Mouse (Mus musculus) embryonic facial prominence, embryonic 12.5 days (tissue): ENCODE measurements around the gene Canx. TPM values are rescaled to one million over a fixed set of nuclear protein-coding genes. Genes with fewer than 3 reads are reported as not detected.
"Not testable (repeated sequence)": the region's sequence is repeated elsewhere in the genome, so short reads cannot be mapped to it uniquely, and the experiment has no call there.

Experiments
- ATAC-seq: fragments of 200-750 bp; cut with Nextera tagmentation; 2 replicates; pipeline ENCODE4 v1.8.0; 2017; ENCODE audit not compliant: insufficient number of reproducible peaks, insufficient read depth, low FRiP score, low TSS enrichment
- H3K27ac ChIP-seq: fragments of 300-500 bp; sonication (generic); 2 replicates; pipeline ENCODE4 v1.5.1; 2016; ENCODE audit warnings: mild to moderate bottlenecking
- H3K27me3 ChIP-seq: fragments of 300-500 bp; sonication (generic); 2 replicates; pipeline ENCODE4 v1.6.1; 2016; ENCODE audit warnings: mild to moderate bottlenecking, moderate library complexity
- H3K36me3 ChIP-seq: fragments of 300-500 bp; sonication (generic); 2 replicates; pipeline ENCODE4 v1.6.1; 2016; ENCODE audit warnings: mild to moderate bottlenecking
- H3K4me1 ChIP-seq: fragments of 300-500 bp; sonication (generic); 2 replicates; pipeline ENCODE4 v1.6.1; 2016
- H3K4me2 ChIP-seq: fragments of 300-500 bp; sonication (generic); replicated peaks from 2 replicates; pipeline ENCODE4 v1.6.1; 2016; ENCODE audit warnings: mild to moderate bottlenecking, moderate library complexity
- H3K4me3 ChIP-seq: fragments of 300-500 bp; sonication (generic); 2 replicates; pipeline ENCODE4 v1.5.1; 2016; ENCODE audit warnings: mild to moderate bottlenecking
- H3K9ac ChIP-seq: fragments of 300-500 bp; sonication (generic); 2 replicates; pipeline ENCODE4 v1.6.1; 2016; ENCODE audit warnings: mild to moderate bottlenecking, moderate library complexity
- H3K9me3 ChIP-seq: fragments of 300-500 bp; sonication (generic); 2 replicates; pipeline ENCODE4 v1.6.1; 2016; ENCODE audit warnings: mild to moderate bottlenecking, moderate library complexity
- WGBS: fragments of 180-500 bp; shearing (Covaris S2); methylation state at CpG from one replicate; pipeline ENCODE4 v1.1.7; 2016; 5-methylcytosine and 5-hydroxymethylcytosine counted together
- polyA plus RNA-seq: library from polyadenylated mRNA; unstranded; fragments of >200 nt; fragmentation: Nextera tagmentation; extraction: Ambion mirVana; gene quantifications from 2 replicates; pipeline ENCODE4 v1.2.1, GENCODE M21; 2016

Canx gene
- polyA plus RNA-seq, 1 experiment from 2014 or later = 307 TPM

- peaks cover 22% of the 10 kb centered on the region; the same call in 1 of the 2 replicates for H3K27me3 ChIP-seq
- H3K4me3 ChIP-seq, H3K9ac ChIP-seq, H3K4me1 ChIP-seq, H3K9me3 ChIP-seq, ATAC-seq, H3K36me3 ChIP-seq, H3K4me2 ChIP-seq, H3K27ac ChIP-seq: not testable (repeated sequence)
- WGBS = 76% methylated on average over 1 of the region's 1 CpGs
Measured at GRCm38 (mm10) chr11:50361282-50361681, 35.8 kb upstream of the Canx start.

GRCm38 (mm10) chr11:50358950-50359861 lies 33.7 kb upstream of the Canx start:
- Histone ChIP-seq H3K4me2 (peak overlapping the region; percentile 90), H3K9ac (peak overlapping the region; percentile 52), H3K36me3 (no peaks in the 10 kb centered on the region), H3K27ac (peak overlapping the region; percentile 8; the same call in 1 of the 2 replicates), H3K9me3 (no peaks in the 10 kb centered on the region), H3K4me1 (0 out of 2 replicates have a peak, but pooled peaks cover 3% of the 10 kb centered on the region), H3K27me3 (peaks cover 22% of the 10 kb centered on the region; the same call in 1 of the 2 replicates), H3K4me3 (peak overlapping the region; percentile 53)
- no peak for ATAC-seq
- 2% methylated on average over 74 of the region's 74 CpGs for whole genome bisulfite sequencing

GRCm38 (mm10) chr11:50355395-50355794 lies 29.9 kb upstream of the Canx start:
- Histone ChIP-seq H3K36me3 (no peaks in the 10 kb centered on the region), H3K9ac (no peak overlapping the region)
- 63% methylated on average over 1 of the region's 1 CpGs for WGBS

GRCm38 (mm10) chr11:50354851-50355250 lies 29.4 kb upstream of the Canx start:
- Histone ChIP-seq H3K4me2 (no peak overlapping the region), H3K27me3 (peaks cover 17% of the 10 kb centered on the region; the same call in 1 of the 2 replicates), H3K9me3 (no peaks in the 10 kb centered on the region), H3K4me1 (0 out of 2 replicates have a peak, but pooled peaks cover 3% of the 10 kb centered on the region), H3K9ac (no peak overlapping the region), H3K36me3 (no peaks in the 10 kb centered on the region), H3K4me3 (no peak overlapping the region), H3K27ac (no peak overlapping the region)
- 77% methylated on average over 3 of the region's 3 CpGs for WGBS
- no peak for ATAC-seq

More at GRCm38 (mm10) chr11:50355395-50355794, 29.9 kb upstream of the Canx start:
- H3K4me2 ChIP-seq = no peak overlapping the region
- no peaks in the 10 kb centered on the region for H3K9me3 ChIP-seq
- no peak overlapping the region for H3K27ac ChIP-seq
- no peak for ATAC-seq
- H3K27me3 ChIP-seq = peaks cover 18% of the 10 kb centered on the region; the same call in 1 of the 2 replicates
- H3K4me3 ChIP-seq = no peak overlapping the region
- H3K4me1 ChIP-seq = 0 out of 2 replicates have a peak, but pooled peaks cover 3% of the 10 kb centered on the region

- H3K4me1 ChIP-seq = 0 out of 2 replicates have a peak, but pooled peaks cover 3% of the 10 kb centered on the region
- no peaks in the 10 kb centered on the region for H3K36me3 ChIP-seq
- H3K9me3 ChIP-seq = no peaks in the 10 kb centered on the region
- H3K27ac ChIP-seq = no peak within 1 kb of the TSS
- no peak within 1 kb of the TSS for H3K4me3 ChIP-seq
- H3K4me2 ChIP-seq = no peak within 1 kb of the TSS
- H3K9ac ChIP-seq = no peak within 1 kb of the TSS
- peaks cover 12% of the 10 kb centered on the region; the same call in 1 of the 2 replicates for H3K27me3 ChIP-seq
- no peak for ATAC-seq
Measured at GRCm38 (mm10) chr11:50354162-50354561, 28.7 kb upstream of the Canx start, which contains the start of gene Cby3. Gene Cby3, plus strand, starts transcription at chr11:50354462.

GRCm38 (mm10) chr11:50352177-50352576 lies 26.7 kb upstream of the Canx start:
- no peak overlapping the region for H3K4me2 ChIP-seq
- ATAC-seq = no peak
- H3K4me3 ChIP-seq = no peak overlapping the region

GRCm38 (mm10) chr11:50346256-50347032 lies 21.0 kb upstream of the Canx start:
- no peaks in the 10 kb centered on the region for H3K27me3 ChIP-seq
- ATAC-seq = no peak
- H3K36me3 ChIP-seq = no peaks in the 10 kb centered on the region
- no peak overlapping the region for H3K4me2 ChIP-seq
- no peaks in the 10 kb centered on the region for H3K4me1 ChIP-seq
- H3K4me3 ChIP-seq = no peak overlapping the region
- H3K27ac ChIP-seq = no peak overlapping the region
- H3K9me3 ChIP-seq = no peaks in the 10 kb centered on the region
- no peak overlapping the region for H3K9ac ChIP-seq
- WGBS = 89% methylated on average over 9 of the region's 9 CpGs

More at GRCm38 (mm10) chr11:50352177-50352576, 26.7 kb upstream of the Canx start:
- Histone ChIP-seq H3K27me3 (no peaks in the 10 kb centered on the region), H3K27ac (no peak overlapping the region), H3K4me1 (no peaks in the 10 kb centered on the region), H3K9me3 (no peaks in the 10 kb centered on the region), H3K36me3 (no peaks in the 10 kb centered on the region), H3K9ac (no peak overlapping the region)
- 85% methylated on average over 2 of the region's 2 CpGs for WGBS

GRCm38 (mm10) chr11:50345486-50345885 lies 20.0 kb upstream of the Canx start:
- Histone ChIP-seq H3K36me3 (no peaks in the 10 kb centered on the region), H3K9me3 (no peaks in the 10 kb centered on the region), H3K27ac (no peak overlapping the region), H3K4me1 (no peaks in the 10 kb centered on the region), H3K4me2 (no peak overlapping the region), H3K9ac (no peak overlapping the region), H3K4me3 (no peak overlapping the region), H3K27me3 (no peaks in the 10 kb centered on the region)
- WGBS = 80% methylated on average over 4 of the region's 4 CpGs
- no peak for ATAC-seq

- Histone ChIP-seq H3K4me3 (no peak overlapping the region), H3K27me3 (no peaks in the 10 kb centered on the region), H3K36me3 (no peaks in the 10 kb centered on the region), H3K9ac (no peak overlapping the region), H3K4me1 (no peaks in the 10 kb centered on the region), H3K27ac (no peak overlapping the region), H3K9me3 (no peaks in the 10 kb centered on the region), H3K4me2 (no peak overlapping the region)
- ATAC-seq = no peak
- WGBS = 72% methylated on average over 4 of the region's 4 CpGs
Measured at GRCm38 (mm10) chr11:50336891-50337290, 11.4 kb upstream of the Canx start.

- H3K9ac ChIP-seq = no peak overlapping the region
- no peak overlapping the region for H3K27ac ChIP-seq
- H3K36me3 ChIP-seq = no peaks in the 10 kb centered on the region
- H3K4me1 ChIP-seq = no peaks in the 10 kb centered on the region
- no peak overlapping the region for H3K4me3 ChIP-seq
- no peaks in the 10 kb centered on the region for H3K9me3 ChIP-seq
- ATAC-seq = no peak
- H3K4me2 ChIP-seq = no peak overlapping the region
- WGBS = 48% methylated on average over 1 of the region's 1 CpGs
- H3K27me3 ChIP-seq = no peaks in the 10 kb centered on the region
Measured at GRCm38 (mm10) chr11:50336126-50336525, 10.7 kb upstream of the Canx start.

- ATAC-seq = no peak
- no peaks in the 10 kb centered on the region for H3K36me3 ChIP-seq
- WGBS = 81% methylated on average over 3 of the region's 3 CpGs
- H3K9ac ChIP-seq = no peak overlapping the region
- H3K4me3 ChIP-seq = no peak overlapping the region
- no peaks in the 10 kb centered on the region for H3K27me3 ChIP-seq
- H3K4me1 ChIP-seq = no peaks in the 10 kb centered on the region
- H3K4me2 ChIP-seq = no peak overlapping the region
- H3K27ac ChIP-seq = no peak overlapping the region
- no peaks in the 10 kb centered on the region for H3K9me3 ChIP-seq
Measured at GRCm38 (mm10) chr11:50333181-50333580, 7.7 kb upstream of the Canx start.
